Mouse (Mus musculus): Measurements from ENCODE around the gene Vamp8. TPM values are rescaled to one million over a fixed set of nuclear protein-coding genes. Genes with fewer than 3 reads are reported as not detected.

The Vamp8 gene
- polyA plus RNA-seq, 1 experiment from 2014 or later, result 239 TPM

DNA sequence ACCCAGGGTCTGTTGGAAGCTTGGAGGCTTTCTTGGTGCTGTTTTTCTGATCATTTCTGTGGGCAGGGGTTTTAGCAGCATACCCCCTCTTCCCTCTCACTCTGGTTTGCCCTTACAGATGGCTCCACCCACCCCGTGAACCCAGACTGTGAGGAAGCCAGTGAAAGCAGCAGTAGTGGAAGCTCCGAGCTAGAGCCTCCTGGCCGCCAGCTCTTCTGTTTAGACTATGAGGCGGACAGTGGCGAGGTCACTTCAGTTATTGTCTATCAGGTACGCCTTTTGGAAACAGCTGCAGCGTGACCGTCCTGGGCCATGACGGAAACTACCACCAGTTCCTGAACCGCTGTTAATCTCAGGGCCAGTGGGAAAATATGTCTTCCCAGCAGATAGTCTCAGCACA is 42.1 kb downstream of the Vamp8 start:
- peak overlapping the region; percentile 93 for H3K27ac ChIP-seq (replicated peaks)
- H3K4me2 ChIP-seq, result peak overlapping the region; percentile 94
- H3K27me3 ChIP-seq, result peaks cover 4% of the 10 kb centered on the region; the same call in 1 of the 2 replicates
- H3K4me3 ChIP-seq (replicated peaks), result peak overlapping the region; percentile 93
- peaks cover 32% of the 10 kb centered on the region for H3K36me3 ChIP-seq (replicated peaks)
- H3K9ac ChIP-seq, result peak overlapping the region; percentile 99
- H3K4me1 ChIP-seq (replicated peaks), result peaks cover 79% of the 10 kb centered on the region
- ATAC-seq (ENCODE audit: insufficient read depth), result no peak
- WGBS (ENCODE audit: insufficient replicate concordance), result 61% methylated on average over 10 of the region's 10 CpGs
- no peaks in the 10 kb centered on the region for H3K9me3 ChIP-seq (replicated peaks)

GRCm38 (mm10) chr6:72347166-72347941 is 43.1 kb downstream of the Vamp8 start, which contains the start of gene 0610030E20Rik:
TSS of gene 0610030E20Rik (plus strand) at chr6:72347317.
- Histone ChIP-seq H3K9ac (peak within 1 kb of the TSS; percentile 99), H3K27me3 (no peaks in the 10 kb centered on the region), H3K9me3 (replicated peaks) (no peaks in the 10 kb centered on the region), H3K4me2 (peak within 1 kb of the TSS; percentile 94), H3K4me3 (replicated peaks) (peak within 1 kb of the TSS; percentile 93), H3K27ac (replicated peaks) (peak within 1 kb of the TSS; percentile 93), H3K4me1 (replicated peaks) (peaks cover 83% of the 10 kb centered on the region), H3K36me3 (replicated peaks) (peaks cover 37% of the 10 kb centered on the region)
- ATAC-seq (ENCODE audit: insufficient read depth), result peak; percentile 57
- WGBS (ENCODE audit: insufficient replicate concordance), result under 1% methylated on average over 68 of the region's 72 CpGs

- Histone ChIP-seq H3K36me3 (replicated peaks) (peaks cover 46% of the 10 kb centered on the region), H3K4me3 (replicated peaks) (peak overlapping the region; percentile 93; the same call in 1 of the 2 replicates), H3K4me1 (replicated peaks) (peaks cover 81% of the 10 kb centered on the region), H3K9me3 (replicated peaks) (no peaks in the 10 kb centered on the region), H3K9ac (peak overlapping the region; percentile 99; the same call in 1 of the 2 replicates), H3K4me2 (peak overlapping the region; percentile 94), H3K27ac (replicated peaks) (peak overlapping the region; percentile 93), H3K27me3 (no peaks in the 10 kb centered on the region)
- ATAC-seq (ENCODE audit: insufficient read depth), result no peak
- 59% methylated on average over 4 of the region's 4 CpGs for WGBS (ENCODE audit: insufficient replicate concordance)
Observed at GRCm38 (mm10) chr6:72346261-72346660, 44.2 kb downstream of the Vamp8 start.

- H3K9me3 ChIP-seq (replicated peaks), result no peaks in the 10 kb centered on the region
- H3K9ac ChIP-seq, result peak overlapping the region; percentile 93
- H3K27ac ChIP-seq (replicated peaks), result peak overlapping the region; percentile 93
- ATAC-seq (ENCODE audit: insufficient read depth), result no peak
- peak overlapping the region; percentile 93 for H3K4me3 ChIP-seq (replicated peaks)
- H3K4me1 ChIP-seq (replicated peaks), result peaks cover 80% of the 10 kb centered on the region
- H3K4me2 ChIP-seq, result peak overlapping the region; percentile 94
- no peaks in the 10 kb centered on the region for H3K27me3 ChIP-seq
- 13% methylated on average over 6 of the region's 6 CpGs for WGBS (ENCODE audit: insufficient replicate concordance)
- peaks cover 46% of the 10 kb centered on the region for H3K36me3 ChIP-seq (replicated peaks)
Observed at GRCm38 (mm10) chr6:72345633-72346032, 44.9 kb downstream of the Vamp8 start.

DNA sequence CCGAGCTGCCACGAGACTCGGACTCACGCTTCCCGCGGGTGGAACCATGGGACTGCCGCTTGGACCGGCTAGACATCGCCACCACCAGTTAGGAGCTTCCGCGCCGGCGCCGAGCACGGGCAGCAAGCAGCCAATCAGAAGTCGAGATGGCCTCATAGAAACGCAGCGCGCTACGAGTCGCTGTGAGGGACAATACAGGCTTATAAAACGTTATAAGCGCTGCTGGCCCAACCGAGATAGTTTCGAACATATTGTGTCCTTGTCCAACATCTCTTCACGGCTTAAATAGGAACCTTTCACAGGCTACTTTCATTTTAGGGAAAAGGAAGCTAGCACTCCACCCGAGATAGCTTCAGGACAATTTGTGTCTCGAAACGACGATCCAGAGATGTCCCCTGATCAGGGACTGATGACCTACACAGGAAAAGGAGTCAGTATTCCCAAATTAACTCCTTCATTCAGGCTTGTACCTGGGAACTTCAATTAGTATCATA is 45.4 kb downstream of the Vamp8 start, which contains the start of gene Usp39:
TSS of gene Usp39 (minus strand) at position 111 of the 494 bp plus-strand sequence.
- peak; percentile 83 for ATAC-seq (ENCODE audit: insufficient read depth)
- WGBS (ENCODE audit: insufficient replicate concordance), result under 1% methylated on average over 30 of the region's 30 CpGs
- Histone ChIP-seq H3K27me3 (no peaks in the 10 kb centered on the region), H3K36me3 (replicated peaks) (peaks cover 44% of the 10 kb centered on the region), H3K4me2 (peak within 1 kb of the TSS; percentile 94), H3K27ac (replicated peaks) (peak within 1 kb of the TSS; percentile 93), H3K9me3 (replicated peaks) (no peaks in the 10 kb centered on the region), H3K4me3 (replicated peaks) (peak within 1 kb of the TSS; percentile 93), H3K9ac (peak within 1 kb of the TSS; percentile 93), H3K4me1 (replicated peaks) (peaks cover 78% of the 10 kb centered on the region)

DNA sequence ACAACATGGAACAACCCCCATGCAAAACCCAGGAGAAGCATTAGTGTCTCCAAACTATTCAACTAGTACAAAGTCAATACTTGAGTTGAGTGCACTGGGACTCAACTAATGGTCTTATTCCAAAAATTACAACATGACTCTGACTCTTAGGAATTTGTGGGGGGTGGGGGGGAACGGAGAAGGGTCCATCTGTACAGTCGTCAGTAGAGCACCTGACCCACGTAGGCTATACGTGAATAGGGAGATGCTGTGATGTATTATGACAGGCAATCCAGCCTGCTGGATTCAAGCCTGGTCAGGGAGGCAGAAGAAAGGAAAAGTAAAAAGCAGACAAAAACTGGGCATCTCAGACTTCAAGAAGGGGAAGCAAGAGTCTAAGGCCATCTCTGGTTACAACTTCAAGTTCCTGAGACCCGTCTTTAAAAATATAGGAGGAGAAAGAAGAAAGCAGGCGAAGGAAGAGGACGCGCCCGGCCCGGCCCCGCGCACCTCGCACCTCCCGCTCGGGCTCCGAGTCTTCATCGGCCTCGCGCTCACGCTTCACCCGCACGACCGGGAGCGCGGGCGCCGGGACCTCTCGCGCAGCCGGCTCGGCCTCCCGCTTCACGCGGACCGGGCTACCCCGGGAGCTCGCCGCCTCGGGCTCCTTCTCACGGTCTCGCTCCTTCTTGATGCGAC is 46.0 kb downstream of the Vamp8 start:
- Histone ChIP-seq H3K9ac (peak overlapping the region; percentile 93), H3K27me3 (no peaks in the 10 kb centered on the region), H3K4me2 (peak overlapping the region; percentile 94), H3K9me3 (replicated peaks) (no peaks in the 10 kb centered on the region), H3K4me1 (replicated peaks) (peaks cover 76% of the 10 kb centered on the region), H3K36me3 (replicated peaks) (peaks cover 44% of the 10 kb centered on the region), H3K27ac (replicated peaks) (peak overlapping the region; percentile 93), H3K4me3 (replicated peaks) (peak overlapping the region; percentile 93)
- under 1% methylated on average over 42 of the region's 42 CpGs for WGBS (ENCODE audit: insufficient replicate concordance)
- ATAC-seq (ENCODE audit: insufficient read depth), result peak; percentile 66

DNA sequence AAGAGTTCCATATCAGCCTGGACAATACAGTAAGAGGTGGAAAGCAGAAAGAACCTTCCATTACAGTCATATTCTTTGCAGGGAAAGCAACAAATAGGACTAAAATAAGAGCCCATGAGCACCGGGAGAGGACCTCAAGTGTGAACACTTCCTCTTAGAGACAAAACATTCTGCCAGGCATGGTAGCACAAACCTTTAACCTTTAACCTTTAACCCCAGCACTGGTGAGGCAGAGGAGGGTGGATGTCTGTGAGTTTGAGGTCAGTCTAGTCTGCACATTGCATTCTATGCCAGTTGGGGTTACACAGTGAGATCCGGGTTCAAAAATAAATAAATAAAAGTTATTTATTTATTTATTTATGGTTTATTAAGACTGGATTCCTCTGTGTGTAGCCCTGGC is 50.0 kb downstream of the Vamp8 start:
- no peak for ATAC-seq (ENCODE audit: insufficient read depth)
- H3K36me3 ChIP-seq (replicated peaks), result peaks cover 70% of the 10 kb centered on the region
- H3K4me2 ChIP-seq, result no peak overlapping the region
- 65% methylated on average over 2 of the region's 2 CpGs for WGBS (ENCODE audit: insufficient replicate concordance)
- H3K4me3 ChIP-seq (replicated peaks), result no peak overlapping the region
- no peaks in the 10 kb centered on the region for H3K9me3 ChIP-seq (replicated peaks)
- no peak overlapping the region for H3K9ac ChIP-seq
- no peak overlapping the region for H3K27ac ChIP-seq (replicated peaks)
- H3K27me3 ChIP-seq, result no peaks in the 10 kb centered on the region
- peaks cover 41% of the 10 kb centered on the region for H3K4me1 ChIP-seq (replicated peaks)

Other genes with a start within 250 kb of the Vamp8 start
- gene Atoh8, start 155.1 kb downstream of the Vamp8 start, polyA plus RNA-seq (2015; fragmentation: Nextera tagmentation; extraction: Ambion mirVana), result 0.88 and 0.96 TPM in 2 replicates
- gene Sftpb, start 86.1 kb downstream of the Vamp8 start, polyA plus RNA-seq (2015; fragmentation: Nextera tagmentation; extraction: Ambion mirVana), result not detected in 2 replicates
- gene Usp39, start 45.5 kb downstream of the Vamp8 start, polyA plus RNA-seq (2015; fragmentation: Nextera tagmentation; extraction: Ambion mirVana), result 37.3 and 38.7 TPM in 2 replicates
- gene 0610030E20Rik, start 43.4 kb downstream of the Vamp8 start, polyA plus RNA-seq (2015; fragmentation: Nextera tagmentation; extraction: Ambion mirVana), result 11.6 and 14.5 TPM in 2 replicates
- gene Tmem150a, start 35.3 kb downstream of the Vamp8 start, polyA plus RNA-seq (2015; fragmentation: Nextera tagmentation; extraction: Ambion mirVana), result 52.0 and 62.6 TPM in 2 replicates
- gene Rnf181, start 23.7 kb downstream of the Vamp8 start, polyA plus RNA-seq (2015; fragmentation: Nextera tagmentation; extraction: Ambion mirVana), result 82.5 and 88.5 TPM in 2 replicates
- gene Vamp5, start 10.2 kb downstream of the Vamp8 start, polyA plus RNA-seq (2015; fragmentation: Nextera tagmentation; extraction: Ambion mirVana), result 66.2 and 67.1 TPM in 2 replicates
- gene Ggcx, start 23.6 kb upstream of the Vamp8 start, polyA plus RNA-seq (2015; fragmentation: Nextera tagmentation; extraction: Ambion mirVana), result 27.5 and 29.8 TPM in 2 replicates
- gene Mat2a, start 48.9 kb upstream of the Vamp8 start, polyA plus RNA-seq (2015; fragmentation: Nextera tagmentation; extraction: Ambion mirVana), result 136 and 143 TPM in 2 replicates
- not detected in 2 replicates for gene Sh2d6, start 131.0 kb upstream of the Vamp8 start, polyA plus RNA-seq (2015; fragmentation: Nextera tagmentation; extraction: Ambion mirVana)
- gene Capg, start 153.7 kb upstream of the Vamp8 start, polyA plus RNA-seq (2015; fragmentation: Nextera tagmentation; extraction: Ambion mirVana), result 20.4 and 23.8 TPM in 2 replicates
- 4.2 TPM in 2 replicates for gene Elmod3, start 207.7 kb upstream of the Vamp8 start, polyA plus RNA-seq (2015; fragmentation: Nextera tagmentation; extraction: Ambion mirVana)
- gene Retsat, start 207.8 kb upstream of the Vamp8 start, polyA plus RNA-seq (2015; fragmentation: Nextera tagmentation; extraction: Ambion mirVana), result 17.9 and 18.2 TPM in 2 replicates
- 13.1 and 14.9 TPM in 2 replicates for gene Tgoln1, start 226.3 kb upstream of the Vamp8 start, polyA plus RNA-seq (2015; fragmentation: Nextera tagmentation; extraction: Ambion mirVana)

Data from liver, embryonic 15.5 days (tissue).